Mouse (Mus musculus) CH12.LX (cell line): ENCODE results near the gene Kpna7. TPM values are rescaled to one million over a fixed set of nuclear protein-coding genes. Genes with fewer than 3 reads are reported as not detected.

Experiments
- DNase-seq: peaks from one replicate; pipeline ENCODE4 v3.0.0-alpha.2; 2013; ENCODE audit errors: extremely low read depth
- H3K27ac ChIP-seq: 2 replicates; pipeline ENCODE4 v1.5.1; 2012; ENCODE audit warnings: low read depth, mild to moderate bottlenecking, control low read depth, moderate library complexity; ENCODE audit not compliant: insufficient read depth
- H3K27me3 ChIP-seq: replicated peaks from 2 replicates; pipeline ENCODE3; 2012; ENCODE audit warnings: inconsistent platforms
- H3K36me3 ChIP-seq, 2 experiments: replicated peaks in 1 of 2; 2 replicates each; pipeline versions ENCODE3 to v1.6.1; 2012; ENCODE audit warnings: inconsistent platforms in 1 of 2, low read length in 1 of 2, mild to moderate bottlenecking in 1 of 2, mixed read lengths in 1 of 2, moderate library complexity in 1 of 2; ENCODE audit not compliant: control insufficient read depth in 1 of 2, insufficient read depth in 1 of 2
- H3K4me1 ChIP-seq, 2 experiments: 2 replicates each; pipeline ENCODE4 v1.6.1; 2012; ENCODE audit warnings: inconsistent platforms in 1 of 2, moderate library complexity in 1 of 2; ENCODE audit not compliant: insufficient read depth in 2 of 2, control insufficient read depth in 1 of 2
- H3K4me2 ChIP-seq: 2 replicates; pipeline ENCODE4 v1.6.1; 2012; ENCODE audit warnings: low read depth, mild to moderate bottlenecking, control low read depth; ENCODE audit not compliant: poor library complexity, insufficient read depth, severe bottlenecking
- H3K4me3 ChIP-seq, 3 experiments: fragments of 150-350 bp in 1 of 3; sonication (generic) in 1 of 3; replicated peaks in 1 of 3; 2 replicates each; pipeline versions ENCODE3 to v1.5.1; 2011 to 2012; ENCODE audit warnings: low read depth in 2 of 3, low read length in 2 of 3, mild to moderate bottlenecking in 2 of 3, moderate library complexity in 2 of 3, control low read depth in 1 of 3, improper control_type of control experiment in 1 of 3, inconsistent platforms in 1 of 3, mixed read lengths in 1 of 3; ENCODE audit not compliant: poor library complexity in 1 of 3
- H3K79me2 ChIP-seq: replicated peaks from 2 replicates; pipeline ENCODE4 v1.6.1; 2012; ENCODE audit warnings: mild to moderate bottlenecking, moderate library complexity; ENCODE audit not compliant: control insufficient read depth, poor library complexity, insufficient read depth, severe bottlenecking; ENCODE audit errors: extremely low read depth
- H3K9ac ChIP-seq: 2 replicates; pipeline ENCODE4 v1.6.1; 2012; ENCODE audit warnings: low read depth, mild to moderate bottlenecking, control low read depth, moderate library complexity; ENCODE audit not compliant: insufficient read depth
- H3K9me3 ChIP-seq: replicated peaks from 2 replicates; pipeline ENCODE3; 2012; ENCODE audit warnings: low read length, inconsistent platforms, mixed read lengths
- BHLHE40 ChIP-seq: IDR thresholded peaks from 2 replicates; pipeline ENCODE4 v1.6.1; 2011; ENCODE audit warnings: mild to moderate bottlenecking, low read depth, low read length, improper control_type of control experiment
- CHD1 ChIP-seq: IDR thresholded peaks from 2 replicates; pipeline ENCODE4 v1.6.1; 2012; ENCODE audit warnings: low read depth, low read length, improper control_type of control experiment, inconsistent platforms
- CHD2 ChIP-seq: IDR thresholded peaks from 2 replicates; pipeline ENCODE4 v1.6.1; 2011; ENCODE audit warnings: low read length, improper control_type of control experiment
- ELF1 ChIP-seq: IDR thresholded peaks from 2 replicates; pipeline ENCODE4 v1.6.1; 2014; ENCODE audit warnings: low read depth, mild to moderate bottlenecking, inconsistent platforms, low read length, improper control_type of control experiment
- EP300 ChIP-seq: IDR thresholded peaks from 2 replicates; pipeline ENCODE4 v1.6.1; 2011; ENCODE audit warnings: low read length, improper control_type of control experiment
- GABPA ChIP-seq: IDR thresholded peaks from 2 replicates; pipeline ENCODE4 v1.6.1; 2012; ENCODE audit warnings: low read depth, low read length, improper control_type of control experiment, inconsistent platforms; ENCODE audit not compliant: insufficient replicate concordance
- IRF4 ChIP-seq: IDR thresholded peaks from 2 replicates; pipeline ENCODE4 v1.6.1; 2014; ENCODE audit warnings: low read depth, mild to moderate bottlenecking, inconsistent platforms, low read length, improper control_type of control experiment
- JUN ChIP-seq: IDR thresholded peaks from 2 replicates; pipeline ENCODE4 v1.6.1; 2011; ENCODE audit warnings: low read depth, mild to moderate bottlenecking, low read length, improper control_type of control experiment, moderate library complexity; ENCODE audit not compliant: insufficient read depth
- KAT2A ChIP-seq: IDR thresholded peaks from 2 replicates; pipeline ENCODE4 v1.6.1; 2012; ENCODE audit warnings: low read length, improper control_type of control experiment, inconsistent platforms; ENCODE audit not compliant: insufficient replicate concordance
- MAX ChIP-seq: IDR thresholded peaks from 2 replicates; pipeline ENCODE4 v1.6.1; 2011; ENCODE audit warnings: low read length, improper control_type of control experiment
- MAZ ChIP-seq: IDR thresholded peaks from 2 replicates; pipeline ENCODE4 v1.6.1; 2012; ENCODE audit warnings: low read depth, mild to moderate bottlenecking, inconsistent platforms, low read length, improper control_type of control experiment, moderate library complexity
- MXI1 ChIP-seq: IDR thresholded peaks from 2 replicates; pipeline ENCODE4 v1.6.1; 2011; ENCODE audit warnings: mild to moderate bottlenecking, low read depth, low read length, improper control_type of control experiment
- NELFE ChIP-seq: IDR thresholded peaks from 2 replicates; pipeline ENCODE4 v1.6.1; 2011; ENCODE audit warnings: low read depth, low read length, improper control_type of control experiment
- PAX5 ChIP-seq: IDR thresholded peaks from 2 replicates; pipeline ENCODE4 v1.6.1; 2012; ENCODE audit warnings: low read length, inconsistent platforms, mixed read lengths
- POLR2AphosphoS2 ChIP-seq: IDR thresholded peaks from 2 replicates; pipeline ENCODE4 v1.6.1; 2011; ENCODE audit warnings: low read depth, low read length, improper control_type of control experiment
- RCOR1 ChIP-seq: conservative IDR thresholded peaks from 2 replicates; pipeline ENCODE4 v1.6.1; 2012; ENCODE audit warnings: low read depth, mild to moderate bottlenecking, inconsistent platforms, low read length, improper control_type of control experiment
- TCF12 ChIP-seq: IDR thresholded peaks from 2 replicates; pipeline ENCODE4 v1.6.1; 2014; ENCODE audit warnings: low read depth, mild to moderate bottlenecking, inconsistent platforms, low read length, improper control_type of control experiment
- UBTF ChIP-seq: IDR thresholded peaks from 2 replicates; pipeline ENCODE4 v1.6.1; 2012; ENCODE audit warnings: low read depth, mild to moderate bottlenecking, inconsistent platforms, low read length, improper control_type of control experiment, moderate library complexity
- USF1 ChIP-seq: IDR thresholded peaks from 2 replicates; pipeline ENCODE4 v1.6.1; 2014; ENCODE audit warnings: low read depth, mild to moderate bottlenecking, inconsistent platforms, low read length, improper control_type of control experiment
- USF2 ChIP-seq: conservative IDR thresholded peaks from 2 replicates; pipeline ENCODE4 v1.6.1; 2011; ENCODE audit warnings: low read depth, low read length, improper control_type of control experiment
- ZC3H11A ChIP-seq: IDR thresholded peaks from 2 replicates; pipeline ENCODE4 v1.6.1; 2012; ENCODE audit warnings: low read depth, mild to moderate bottlenecking, inconsistent platforms, low read length, improper control_type of control experiment
- ZMIZ1 ChIP-seq: IDR thresholded peaks from 2 replicates; pipeline ENCODE4 v1.6.1; 2012; ENCODE audit warnings: low read depth, mild to moderate bottlenecking, inconsistent platforms, low read length, improper control_type of control experiment
- ZNF384 ChIP-seq: IDR thresholded peaks from 2 replicates; pipeline ENCODE4 v1.6.1; 2012; ENCODE audit warnings: low read depth, low read length, improper control_type of control experiment, inconsistent platforms
- dilution Hi-C: fragments of 300-500 bp; cut with MboI; formaldehyde crosslinking; loops from 2 replicates; pipeline ENCODE4 v1.14.3; 2020; ENCODE audit warnings: low sequenced_read_pairs; ENCODE audit not compliant: extremely low pct_unique_long_range_greater_than_20kb, extremely low pct_ligation_motif_present
- in situ Hi-C: fragments of 300-500 bp; cut with MboI; formaldehyde crosslinking; loops from 3 replicates; pipeline ENCODE4 v1.14.3; 2019; ENCODE audit warnings: low sequenced_read_pairs, low pct_ligation_motif_present, low pct_unique_long_range_greater_than_20kb, mixed read lengths
- polyA plus RNA-seq: library from polyadenylated mRNA; unstranded; fragments of >175 nt; gene quantifications from 2 replicates; pipeline ENCODE4 v1.2.1, GENCODE M21; 2012; ENCODE audit warnings: low read depth; ENCODE audit not compliant: insufficient read length
- total RNA-seq, 2 experiments: library from RNA; depleted of rRNA; stranded (reverse); fragments of 300-350 nt in 1 of 2; fragments of >200 nt in 1 of 2; gene quantifications; 2 replicates each; pipeline ENCODE4 v1.2.3; 2012 to 2014

The Kpna7 gene
- total and polyA plus RNA-seq, 3 experiments, result 0.26 TPM; not detected in 2

DNA sequence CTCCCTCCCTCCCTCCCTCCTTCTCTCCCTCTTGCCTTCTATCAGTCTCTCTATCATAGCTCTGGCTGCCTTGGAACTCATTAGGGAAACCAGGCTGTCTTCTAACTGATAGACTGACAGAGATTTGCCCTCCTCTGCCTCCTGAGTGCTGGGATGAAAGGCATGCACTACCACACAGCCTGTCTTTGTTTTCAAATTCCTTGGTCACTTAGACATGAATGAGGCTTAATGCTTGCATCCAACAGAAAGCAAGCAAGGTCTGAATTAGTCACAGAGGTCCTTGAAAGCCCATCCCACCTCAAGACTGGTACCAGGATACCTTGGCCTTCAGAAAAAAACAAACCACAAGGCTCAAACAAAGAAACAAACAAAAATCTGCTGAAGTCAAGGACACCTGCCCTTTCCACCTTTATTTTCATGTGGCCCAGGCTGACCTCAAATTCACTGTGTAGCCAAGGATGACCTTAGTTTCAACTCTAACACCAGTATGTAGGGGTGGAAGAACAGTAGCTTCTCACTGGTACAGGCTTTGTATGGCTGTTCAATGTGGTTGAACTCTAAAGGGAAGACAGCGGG lies 19.0 kb downstream of the Kpna7 start:
- H3K27me3 ChIP-seq, result peaks cover 2% of the 10 kb centered on the region
- H3K4me2 ChIP-seq, result no peak overlapping the region
- H3K36me3 ChIP-seq, result no peaks in the 10 kb centered on the region
- in situ Hi-C loops, result loop anchor here (10.0 kb wide), 1 partner anchor 60 kb away; no protein-coding TSS in a partner anchor
- H3K4me3 ChIP-seq, result no peak overlapping the region
- H3K9me3 ChIP-seq, result no peaks in the 10 kb centered on the region
- no peak for DNase-seq
- H3K79me2 ChIP-seq, result no peaks in the 10 kb centered on the region
- no peak overlapping the region for H3K9ac ChIP-seq
- dilution Hi-C loops, result no loop called here
- TF ChIP-seq MXI1, result no peak
- TF ChIP-seq MAX, result no peak
- no peak for TF ChIP-seq UBTF
- no peak for TF ChIP-seq BHLHE40
- no peak for TF ChIP-seq ZC3H11A
- TF ChIP-seq CHD1, result no peak
- no peak for TF ChIP-seq ZNF384
- no peak for TF ChIP-seq USF2
- TF ChIP-seq EP300, result no peak
- TF ChIP-seq POLR2AphosphoS2, result no peak
- TF ChIP-seq CHD2, result no peak
- TF ChIP-seq MAZ, result no peak
- no peak for TF ChIP-seq KAT2A
- TF ChIP-seq IRF4, result no peak
- TF ChIP-seq ELF1, result no peak
- H3K27ac ChIP-seq, result no peak overlapping the region
- no peaks in the 10 kb centered on the region for H3K4me1 ChIP-seq

- H3K79me2 ChIP-seq, result no peaks in the 10 kb centered on the region
- no peaks in the 10 kb centered on the region for H3K27me3 ChIP-seq
- dilution Hi-C loops (no loop called here), in situ Hi-C loops (no loop called here)
- no peak overlapping the region for H3K4me2 ChIP-seq
- no peak for DNase-seq
- no peak overlapping the region for H3K4me3 ChIP-seq
- TF ChIP-seq KAT2A (no peak), CHD1 (no peak), PAX5 (no peak), JUN (no peak), RCOR1 (no peak), GABPA (no peak), IRF4 (no peak), MAZ (no peak), ZMIZ1 (no peak), TCF12 (no peak), NELFE (no peak), USF1 (no peak)
- no peak overlapping the region for H3K9ac ChIP-seq
- peaks cover 0 to 12% of the 10 kb centered on the region in 2 experiments; a peak in 2 of 4 replicates for H3K4me1 ChIP-seq
- no peak overlapping the region for H3K27ac ChIP-seq
- no peaks in the 10 kb centered on the region for H3K9me3 ChIP-seq
- no peaks in the 10 kb centered on the region for H3K36me3 ChIP-seq
Measured at GRCm38 (mm10) chr5:145059524-145059923, 24.3 kb downstream of the Kpna7 start.
